Mouse (Mus musculus): ENCODE data around the gene Tmeff1. TPM values are rescaled to one million over a fixed set of nuclear protein-coding genes. Genes with fewer than 3 reads are reported as not detected.

Tmeff1 gene
- polyA plus RNA-seq, 1 experiment: 0.58 TPM

- H3K4me3 ChIP-seq (ENCODE audit: extremely low read depth, insufficient read depth, insufficient read length): no peak overlapping the region
Measured at GRCm38 (mm10) chr4:48541526-48542250, 43.3 kb upstream of the Tmeff1 start.

GRCm38 (mm10) chr4:48542351-48542750, 42.6 kb upstream of the Tmeff1 start:
- Histone ChIP-seq H3K4me1 (ENCODE audit: control insufficient read depth, insufficient read depth, insufficient read length) (no peaks in the 10 kb centered on the region; the same call in 1 of the 2 replicates), H3K27me3 (ENCODE audit: control insufficient read depth, insufficient read depth, low read length) (peaks cover 8% of the 10 kb centered on the region), H3K36me3 (ENCODE audit: control insufficient read depth, insufficient read depth, low read length) (no peaks in the 10 kb centered on the region), H3K27ac (ENCODE audit: insufficient read depth, low read length) (no peak overlapping the region), H3K4me3 (ENCODE audit: extremely low read depth, insufficient read depth, insufficient read length) (no peak overlapping the region)
- 72% methylated on average over 5 of the region's 5 CpGs for WGBS
- TF ChIP-seq CTCF (IDR thresholded peaks at IDR 0.05; ENCODE audit: extremely low read depth, insufficient read depth, insufficient read length, insufficient replicate concordance) (no peak), POLR2A (IDR thresholded peaks at IDR 0.05; ENCODE audit: low read depth, low read length) (no peak)
- DNase-seq (ENCODE audit: low read depth in 1 of 2, low spot score in 2 of 2): no peak

More at GRCm38 (mm10) chr4:48541526-48542250, 43.3 kb upstream of the Tmeff1 start:
- 81% methylated on average over 15 of the region's 15 CpGs for WGBS
- Histone ChIP-seq H3K36me3 (ENCODE audit: control insufficient read depth, insufficient read depth, low read length) (no peaks in the 10 kb centered on the region), H3K4me1 (ENCODE audit: control insufficient read depth, insufficient read depth, insufficient read length) (no peaks in the 10 kb centered on the region; the same call in 1 of the 2 replicates), H3K27me3 (ENCODE audit: control insufficient read depth, insufficient read depth, low read length) (peaks cover 8% of the 10 kb centered on the region), H3K27ac (ENCODE audit: insufficient read depth, low read length) (no peak overlapping the region)
- no peak for DNase-seq (ENCODE audit: low read depth in 1 of 2, low spot score in 2 of 2)
- no peak for TF ChIP-seq POLR2A (IDR thresholded peaks at IDR 0.05; ENCODE audit: low read depth, low read length)
- TF ChIP-seq CTCF (IDR thresholded peaks at IDR 0.05; ENCODE audit: extremely low read depth, insufficient read depth, insufficient read length, insufficient replicate concordance): no peak

GRCm38 (mm10) chr4:48543071-48543865, 41.7 kb upstream of the Tmeff1 start:
- Histone ChIP-seq H3K36me3 (ENCODE audit: control insufficient read depth, insufficient read depth, low read length) (no peaks in the 10 kb centered on the region), H3K27ac (ENCODE audit: insufficient read depth, low read length) (no peak overlapping the region), H3K4me3 (ENCODE audit: extremely low read depth, insufficient read depth, insufficient read length) (no peak overlapping the region), H3K27me3 (ENCODE audit: control insufficient read depth, insufficient read depth, low read length) (peaks cover 8% of the 10 kb centered on the region), H3K4me1 (ENCODE audit: control insufficient read depth, insufficient read depth, insufficient read length) (no peaks in the 10 kb centered on the region; the same call in 1 of the 2 replicates)
- TF ChIP-seq POLR2A (IDR thresholded peaks at IDR 0.05; ENCODE audit: low read depth, low read length) (no peak), CTCF (IDR thresholded peaks at IDR 0.05; ENCODE audit: extremely low read depth, insufficient read depth, insufficient read length, insufficient replicate concordance) (no peak)
- DNase-seq (ENCODE audit: low read depth in 1 of 2, low spot score in 2 of 2): no peak
- WGBS: 85% methylated on average over 6 of the region's 6 CpGs

GRCm38 (mm10) chr4:48544141-48544540, 40.8 kb upstream of the Tmeff1 start:
- DNase-seq (ENCODE audit: low read depth in 1 of 2, low spot score in 2 of 2): no peak
- Histone ChIP-seq H3K27ac (ENCODE audit: insufficient read depth, low read length) (no peak overlapping the region), H3K4me1 (ENCODE audit: control insufficient read depth, insufficient read depth, insufficient read length) (no peaks in the 10 kb centered on the region; the same call in 1 of the 2 replicates), H3K27me3 (ENCODE audit: control insufficient read depth, insufficient read depth, low read length) (peaks cover 8% of the 10 kb centered on the region), H3K36me3 (ENCODE audit: control insufficient read depth, insufficient read depth, low read length) (no peaks in the 10 kb centered on the region), H3K4me3 (ENCODE audit: extremely low read depth, insufficient read depth, insufficient read length) (no peak overlapping the region)
- no peak for TF ChIP-seq POLR2A (IDR thresholded peaks at IDR 0.05; ENCODE audit: low read depth, low read length)
- 94% methylated on average over 8 of the region's 8 CpGs for WGBS

GRCm38 (mm10) chr4:48545966-48546365, 39.0 kb upstream of the Tmeff1 start:
- H3K27ac ChIP-seq (ENCODE audit: insufficient read depth, low read length): no peak overlapping the region
- no peak for DNase-seq (ENCODE audit: low read depth in 1 of 2, low spot score in 2 of 2)
- no peaks in the 10 kb centered on the region for H3K36me3 ChIP-seq (ENCODE audit: control insufficient read depth, insufficient read depth, low read length)
- H3K4me1 ChIP-seq (ENCODE audit: control insufficient read depth, insufficient read depth, insufficient read length): no peaks in the 10 kb centered on the region
- no peak overlapping the region for H3K4me3 ChIP-seq (ENCODE audit: extremely low read depth, insufficient read depth, insufficient read length)
- WGBS: 81% methylated on average over 12 of the region's 12 CpGs
- 0 out of 2 replicates have a peak, but pooled peaks cover under 1% of the 10 kb centered on the region for H3K27me3 ChIP-seq (ENCODE audit: control insufficient read depth, insufficient read depth, low read length)
- TF ChIP-seq POLR2A (IDR thresholded peaks at IDR 0.05; ENCODE audit: low read depth, low read length): no peak
- TF ChIP-seq CTCF (IDR thresholded peaks at IDR 0.05; ENCODE audit: extremely low read depth, insufficient read depth, insufficient read length, insufficient replicate concordance): no peak

GRCm38 (mm10) chr4:48546568-48547496, 38.1 kb upstream of the Tmeff1 start:
- Histone ChIP-seq H3K27me3 (ENCODE audit: control insufficient read depth, insufficient read depth, low read length) (no peaks in the 10 kb centered on the region), H3K4me1 (ENCODE audit: control insufficient read depth, insufficient read depth, insufficient read length) (no peaks in the 10 kb centered on the region), H3K27ac (ENCODE audit: insufficient read depth, low read length) (no peak overlapping the region), H3K36me3 (ENCODE audit: control insufficient read depth, insufficient read depth, low read length) (no peaks in the 10 kb centered on the region), H3K4me3 (ENCODE audit: extremely low read depth, insufficient read depth, insufficient read length) (no peak overlapping the region)
- WGBS: 90% methylated on average over 9 of the region's 9 CpGs
- no peak for DNase-seq (ENCODE audit: low read depth in 1 of 2, low spot score in 2 of 2)
- no peak for TF ChIP-seq POLR2A (IDR thresholded peaks at IDR 0.05; ENCODE audit: low read depth, low read length)
- no peak for TF ChIP-seq CTCF (IDR thresholded peaks at IDR 0.05; ENCODE audit: extremely low read depth, insufficient read depth, insufficient read length, insufficient replicate concordance)
